Mouse (Mus musculus): ENCODE results near the gene Sema4g.
"Not testable (repeated sequence)": the region's sequence is repeated elsewhere in the genome, so short reads cannot be mapped to it uniquely, and the experiment has no call there.

Gene Sema4g

DNA sequence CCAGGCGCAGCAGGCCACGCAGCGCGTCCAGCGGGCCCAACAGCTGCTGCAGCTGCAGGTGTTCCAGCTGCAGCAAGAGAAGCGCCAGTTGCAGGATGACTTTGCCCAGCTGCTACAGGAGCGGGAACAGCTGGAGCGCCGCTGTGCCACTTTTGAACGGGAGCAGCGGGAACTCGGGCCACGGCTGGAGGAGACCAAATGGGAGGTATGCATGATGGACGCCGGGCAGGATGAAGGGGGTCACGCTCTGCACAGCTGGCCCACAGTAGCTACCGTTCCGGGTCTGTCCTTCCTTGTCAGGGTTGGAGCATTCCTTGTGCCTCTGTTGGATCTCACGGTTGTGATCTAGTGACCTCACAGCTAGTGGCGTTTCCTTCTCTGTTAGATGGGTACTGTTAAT is 35.9 kb downstream of the Sema4g start:
- DNase-seq (ENCODE audit: low read depth, low spot score), result no peak

DNA sequence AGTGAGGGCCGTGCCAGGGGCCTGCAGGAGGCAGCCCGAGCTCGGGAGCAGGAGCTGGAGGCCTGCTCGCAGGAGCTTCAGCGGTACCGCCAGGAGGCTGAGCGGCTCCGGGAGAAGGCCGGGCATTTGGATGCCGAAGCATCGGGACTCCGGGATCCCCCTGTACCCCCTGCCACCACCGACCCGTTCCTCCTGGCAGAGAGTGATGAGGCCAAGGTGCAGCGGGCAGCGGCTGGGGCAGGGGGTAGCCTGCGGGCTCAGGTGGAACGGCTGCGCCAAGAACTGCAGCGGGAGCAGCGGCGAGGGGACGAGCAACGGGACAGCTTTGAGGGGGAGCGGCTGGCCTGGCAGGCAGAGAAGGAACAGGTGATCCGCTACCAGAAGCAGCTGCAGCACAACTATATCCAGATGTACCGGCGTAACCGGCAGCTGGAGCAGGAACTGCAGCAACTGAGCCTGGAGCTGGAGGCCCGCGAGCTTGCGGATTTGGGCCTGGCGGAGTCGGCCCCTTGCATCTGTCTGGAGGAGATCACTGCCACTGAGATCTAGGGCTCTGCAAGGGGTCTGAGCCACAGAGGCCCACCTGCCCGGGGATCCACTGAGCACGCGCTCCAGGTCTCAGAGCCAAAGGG is 37.2 kb downstream of the Sema4g start:
- no peak for DNase-seq (ENCODE audit: low read depth, low spot score)

DNA sequence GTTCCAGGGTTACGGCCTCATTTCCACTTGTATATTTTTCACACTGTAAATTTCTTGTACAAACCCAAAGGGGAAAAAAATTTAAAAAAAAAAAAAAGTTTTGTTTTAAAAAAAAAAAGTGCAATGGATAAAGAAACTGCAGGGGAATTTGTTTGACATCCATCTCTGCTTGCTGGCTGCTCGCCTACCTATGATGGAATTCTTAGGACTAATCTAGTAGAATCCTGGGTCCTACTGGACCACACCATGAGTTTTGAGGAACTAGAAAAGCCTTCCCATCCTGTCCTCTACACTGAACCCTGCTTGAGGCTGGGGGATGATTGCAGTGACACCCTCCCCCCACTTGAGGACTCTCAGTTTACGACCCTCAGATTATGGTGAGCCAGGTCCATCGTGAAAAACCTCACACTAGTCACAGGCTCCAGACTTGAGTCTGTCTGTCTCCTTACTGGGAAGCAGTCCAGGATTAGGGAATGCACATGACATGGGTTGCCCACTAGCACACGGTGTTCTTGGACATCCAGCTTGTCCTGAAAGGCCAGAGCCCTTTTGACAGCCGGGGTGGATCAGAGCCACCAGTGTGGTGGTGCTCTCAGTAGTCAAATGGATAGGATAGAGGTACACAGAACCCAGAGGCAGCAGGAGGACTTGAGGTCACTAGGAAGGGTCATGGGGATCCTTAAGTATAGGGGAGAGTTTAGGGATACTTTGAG is 38.2 kb downstream of the Sema4g start:
- DNase-seq (ENCODE audit: low read depth, low spot score), result peak; percentile 64

DNA sequence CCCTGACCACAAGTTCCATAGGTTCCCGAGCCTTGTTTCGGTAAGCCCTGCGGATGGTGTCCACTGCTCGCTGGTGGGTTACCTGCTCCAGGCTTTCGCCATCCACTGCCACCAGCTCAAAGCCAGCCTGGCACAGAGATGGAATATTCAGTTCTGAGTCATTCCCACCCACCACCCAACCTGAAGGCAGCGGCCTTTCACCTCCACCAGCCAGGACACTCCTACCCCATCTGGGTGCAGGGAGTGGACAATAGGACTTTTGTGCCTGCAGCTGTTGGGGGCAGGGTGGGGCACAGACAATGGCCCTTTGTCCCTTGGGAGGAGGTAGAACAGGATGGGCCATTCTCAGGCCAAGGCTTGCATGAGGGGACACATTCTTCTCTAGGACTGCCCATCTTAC is 38.9 kb downstream of the Sema4g start:
- DNase-seq (ENCODE audit: low read depth, low spot score), result peak; percentile 52

DNA sequence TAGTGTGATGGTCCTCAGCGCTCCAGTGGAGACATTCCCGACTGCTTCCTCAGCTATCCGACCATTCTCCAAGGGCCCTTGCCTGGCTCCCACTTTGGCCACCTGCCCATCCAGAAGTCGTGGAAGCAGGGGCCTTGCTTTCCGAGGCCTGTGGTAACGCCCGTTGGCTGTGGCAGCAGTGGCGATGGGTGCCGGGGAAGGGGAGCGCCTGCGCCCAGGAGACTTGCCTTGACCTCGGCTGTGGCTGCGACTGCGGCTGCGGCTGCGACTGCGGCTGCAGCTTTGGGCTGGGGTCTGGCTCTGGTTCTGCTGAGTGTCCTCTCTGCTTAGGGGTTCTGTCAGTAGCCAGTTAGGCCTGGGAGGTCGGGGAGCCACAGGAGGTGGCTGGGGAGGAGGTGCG is 39.8 kb downstream of the Sema4g start:
- no peak for DNase-seq (ENCODE audit: low read depth, low spot score)

DNA sequence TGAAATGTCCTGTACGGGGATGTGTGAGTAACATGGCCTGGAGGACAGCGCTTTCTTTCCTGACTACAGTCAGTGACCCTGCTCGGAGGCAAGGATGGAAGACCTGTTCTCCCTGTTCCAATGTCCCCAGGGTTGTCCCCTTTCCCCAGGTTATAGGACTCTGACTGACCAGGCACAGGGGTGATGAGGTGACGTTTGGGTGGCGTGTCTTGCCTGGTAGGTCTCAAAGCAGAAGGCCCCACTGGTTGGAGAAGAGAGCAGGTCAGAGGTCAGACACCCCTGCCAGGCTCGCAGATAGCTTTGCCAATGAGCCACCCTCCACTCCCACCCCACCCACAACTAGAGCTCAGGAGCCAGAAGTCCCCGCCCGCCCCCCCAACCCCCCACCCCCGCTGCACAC is 40.7 kb downstream of the Sema4g start:
- no peak for DNase-seq (ENCODE audit: low read depth, low spot score)

DNA sequence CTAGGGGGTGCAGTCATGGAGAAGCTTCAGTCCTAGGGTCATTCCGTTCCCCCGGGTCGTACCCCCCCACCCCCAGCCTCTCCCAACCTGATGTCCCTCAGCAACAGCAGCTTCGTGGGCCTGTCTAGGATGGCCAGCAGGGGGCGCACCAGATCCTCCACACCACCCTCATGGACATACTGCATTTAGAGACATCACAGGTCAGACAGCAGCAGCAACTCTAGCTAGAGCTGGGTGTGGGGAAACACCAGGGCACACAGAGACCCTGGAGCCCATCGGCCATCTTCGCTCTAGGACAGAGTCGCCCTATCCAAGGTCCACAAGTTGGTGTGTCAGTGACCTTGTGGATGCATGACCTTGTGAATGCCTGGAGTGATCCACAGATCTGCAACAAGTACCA is 41.2 kb downstream of the Sema4g start:
- DNase-seq (ENCODE audit: low read depth, low spot score), result peak; percentile 80

DNA sequence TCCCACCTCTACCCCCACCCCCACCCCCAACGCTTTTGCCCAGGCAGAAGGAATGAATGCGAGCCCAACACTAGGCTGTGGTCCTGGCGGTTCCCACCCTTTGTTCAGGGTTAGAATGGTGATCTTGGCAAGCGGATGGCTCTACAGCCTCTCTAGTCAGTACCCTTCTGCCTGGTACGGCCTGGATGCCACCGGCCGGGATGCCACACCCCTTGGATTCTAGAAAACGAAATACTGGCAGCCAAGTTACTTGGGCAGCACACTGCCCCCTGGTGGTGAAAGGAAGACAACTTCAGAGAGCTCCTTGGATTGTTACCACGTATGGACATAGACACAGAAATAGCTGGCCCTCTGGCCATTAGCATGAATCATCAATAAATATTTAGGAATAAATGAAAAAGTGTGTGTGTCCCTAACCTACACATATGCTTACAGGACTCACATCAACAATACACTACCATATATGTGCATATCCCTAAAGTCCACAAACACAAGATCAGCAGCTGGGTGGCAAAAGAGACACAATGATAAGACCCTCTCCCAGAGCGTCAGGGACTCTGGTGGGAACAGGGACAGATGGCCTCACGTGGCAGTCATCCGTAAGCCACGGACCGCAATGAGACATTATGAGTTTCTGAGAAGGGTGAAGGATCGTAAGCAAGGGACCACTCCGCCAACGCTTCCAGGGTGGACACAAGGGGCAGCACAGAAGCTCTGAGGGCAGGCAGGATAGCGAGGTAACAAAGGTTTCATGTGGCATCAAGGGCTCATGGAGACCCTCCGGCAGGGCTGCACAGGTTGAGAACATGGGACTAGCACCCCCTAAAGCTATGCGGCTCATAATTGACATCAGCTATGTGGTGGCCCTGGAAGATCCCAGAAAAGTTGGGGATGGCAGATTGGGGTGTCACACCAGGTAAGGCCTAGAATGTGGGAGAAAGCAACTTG is 42.1 kb downstream of the Sema4g start:
- DNase-seq (ENCODE audit: low read depth, low spot score), result peak; percentile 98

DNA sequence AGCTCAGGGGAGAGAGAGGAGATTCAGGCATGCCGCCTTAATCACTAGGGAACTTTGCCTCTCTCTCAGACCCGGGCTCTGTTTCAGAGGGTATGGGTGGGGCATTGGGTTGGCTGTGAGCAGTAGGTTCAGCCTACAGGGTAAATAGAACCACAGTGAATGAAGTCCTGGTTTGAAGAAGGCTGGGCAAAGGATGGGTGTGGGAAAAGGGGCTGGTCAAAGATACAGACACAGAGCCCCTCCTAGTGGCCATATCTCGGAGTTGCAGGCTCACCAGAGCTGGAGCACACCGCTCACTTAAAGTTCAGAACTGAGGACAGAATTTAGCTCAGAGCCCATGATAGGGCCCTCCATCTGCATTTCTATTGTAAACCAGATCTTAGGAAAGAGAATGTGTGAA is 42.9 kb downstream of the Sema4g start:
- DNase-seq (ENCODE audit: low read depth, low spot score), result peak; percentile 97

DNA sequence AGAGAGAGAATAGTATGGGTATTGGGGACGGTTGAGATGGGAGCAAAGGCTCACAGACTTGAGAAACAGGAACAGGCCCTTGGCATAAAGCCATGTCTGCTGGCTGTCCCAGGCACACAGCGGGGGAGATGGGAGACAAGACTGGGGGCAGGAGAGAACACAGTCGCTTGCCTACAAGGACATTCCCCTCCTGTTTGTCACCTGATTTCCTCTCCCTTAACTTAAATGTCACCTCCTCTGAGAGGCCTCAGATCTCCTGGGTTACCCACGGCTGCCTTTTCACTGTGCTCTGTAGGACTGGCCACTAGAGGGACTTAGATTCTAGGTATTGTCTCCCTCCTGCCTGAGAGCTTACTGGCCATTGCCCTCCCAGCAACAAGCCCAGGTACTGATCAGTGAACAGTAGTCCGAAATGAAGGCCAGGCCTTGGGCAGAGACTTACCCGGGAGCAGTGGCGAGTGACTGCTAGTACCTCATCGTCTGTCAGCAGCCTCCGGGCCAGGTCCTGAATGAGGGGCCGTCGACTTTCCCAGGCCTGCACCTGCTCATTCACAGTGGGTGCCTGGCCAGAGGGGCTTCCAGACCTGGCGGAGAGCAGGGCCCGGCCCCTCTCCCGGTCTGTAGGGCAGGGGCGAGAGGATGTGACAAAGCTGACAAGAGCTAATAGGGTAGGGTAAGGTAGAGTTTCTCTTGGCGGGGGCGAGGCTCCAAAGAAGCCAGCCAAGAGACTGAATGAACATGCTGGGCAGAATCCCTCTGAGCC is 43.9 kb downstream of the Sema4g start:
- DNase-seq (ENCODE audit: low read depth, low spot score), result peak; percentile 69

DNA sequence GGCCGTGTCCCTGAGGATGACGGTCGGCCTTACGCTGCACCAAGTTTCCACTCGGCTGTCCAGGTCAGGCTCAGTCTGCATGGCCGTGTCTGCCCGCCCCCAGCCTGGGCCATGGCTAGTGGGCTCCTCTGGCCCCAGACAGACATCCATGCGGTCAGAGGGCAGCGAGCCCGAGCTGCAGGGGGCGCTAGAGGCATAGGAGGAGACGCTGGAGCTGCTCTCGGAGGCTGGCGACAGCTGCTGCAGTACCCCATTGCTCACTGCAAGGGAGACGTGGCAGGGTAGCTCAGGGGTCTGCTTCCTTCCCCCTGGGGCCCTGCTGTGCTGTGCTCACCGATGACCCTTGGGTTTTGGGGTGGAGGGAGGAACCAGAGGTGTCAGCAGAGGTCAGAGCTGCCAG is 48.0 kb downstream of the Sema4g start:
- peak; percentile 41 for DNase-seq (ENCODE audit: low read depth, low spot score)

DNA sequence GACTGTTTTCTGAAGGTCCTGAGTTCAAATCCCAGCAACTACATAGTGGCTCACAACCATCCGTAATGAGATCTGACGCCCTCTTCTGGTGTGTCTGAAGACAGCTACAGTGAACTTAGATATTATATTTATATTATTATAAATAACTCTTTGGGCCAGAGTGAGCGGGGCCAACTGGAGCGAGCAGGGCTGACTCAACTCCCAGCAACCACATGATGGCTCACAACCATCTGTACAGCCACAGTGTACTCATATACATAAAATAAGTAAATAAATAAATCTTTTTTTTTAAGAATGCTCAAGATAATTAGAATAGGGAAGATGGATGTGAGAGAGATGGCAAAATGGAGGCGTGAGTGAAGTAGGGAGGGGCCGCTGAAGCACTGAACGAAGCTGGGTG is 49.3 kb downstream of the Sema4g start:
- DNase-seq (ENCODE audit: low read depth, low spot score), result not testable (repeated sequence)

DNA sequence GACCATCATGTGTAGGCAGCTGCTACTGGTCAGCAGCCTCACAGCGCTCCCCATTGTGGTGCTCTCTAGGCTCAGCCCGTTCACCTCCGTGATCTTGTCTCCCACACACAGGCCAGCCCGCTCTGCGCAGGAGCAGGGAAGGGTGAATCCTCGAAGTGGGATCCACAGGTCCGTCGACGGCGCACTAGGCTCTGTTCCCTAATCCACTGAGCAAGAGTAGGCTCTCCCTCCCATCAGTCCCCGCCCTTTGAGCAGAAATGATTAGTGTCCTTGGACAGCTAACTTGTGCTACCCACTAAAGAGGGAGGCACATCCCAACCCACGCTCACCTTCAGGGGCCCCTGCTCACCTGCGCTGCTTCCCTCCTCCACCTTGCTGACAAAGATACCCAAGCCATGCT is 51.3 kb downstream of the Sema4g start:
- no peak for DNase-seq (ENCODE audit: low read depth, low spot score)

DNA sequence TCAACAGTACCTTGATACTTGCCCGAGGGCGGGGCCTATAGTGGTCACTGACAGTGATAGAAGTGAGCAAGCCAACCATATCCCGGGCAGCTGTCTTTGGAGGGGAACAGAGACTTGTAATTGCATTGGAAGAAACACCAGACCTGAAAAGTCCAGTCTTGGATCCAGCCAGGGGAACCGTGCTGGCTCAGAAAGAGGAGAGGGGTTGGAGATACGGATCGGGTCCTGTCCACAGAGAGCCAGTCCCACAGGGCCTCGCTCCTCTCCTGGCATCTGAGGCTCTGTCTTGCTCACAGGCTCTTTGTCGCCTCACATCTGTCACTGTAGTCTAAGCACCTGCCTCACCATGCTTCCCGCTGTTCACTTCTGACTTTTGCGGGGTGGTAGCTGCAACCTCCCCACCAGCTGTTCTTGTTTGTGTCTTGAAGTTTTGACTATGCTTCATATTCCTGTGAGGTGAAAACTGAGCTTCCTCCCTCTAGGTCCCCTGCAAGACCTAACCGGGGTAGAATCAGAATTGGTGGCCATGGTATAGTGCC is 55.6 kb downstream of the Sema4g start:
- DNase-seq (ENCODE audit: low read depth, low spot score), result no peak

DNA sequence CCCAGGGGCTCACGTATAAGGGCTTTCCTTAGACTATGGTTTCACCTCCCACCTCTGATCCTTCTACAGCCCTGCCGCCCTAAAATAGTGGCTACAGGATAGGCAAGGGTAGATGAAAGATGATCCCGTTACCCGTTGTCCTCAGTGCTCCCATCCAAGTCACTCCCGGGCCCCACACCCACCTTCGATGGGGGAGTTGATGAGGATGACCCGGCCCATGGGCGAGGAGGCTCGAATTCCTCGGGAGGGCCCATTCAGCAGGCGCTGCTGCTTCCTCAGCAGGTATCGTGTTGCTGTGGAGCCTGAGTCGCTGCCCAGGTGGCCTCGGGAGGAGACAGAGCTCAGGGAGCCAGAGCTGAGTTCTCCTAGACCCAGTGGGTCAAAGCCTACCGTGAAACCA is 56.3 kb downstream of the Sema4g start:
- no peak for DNase-seq (ENCODE audit: low read depth, low spot score)

DNA sequence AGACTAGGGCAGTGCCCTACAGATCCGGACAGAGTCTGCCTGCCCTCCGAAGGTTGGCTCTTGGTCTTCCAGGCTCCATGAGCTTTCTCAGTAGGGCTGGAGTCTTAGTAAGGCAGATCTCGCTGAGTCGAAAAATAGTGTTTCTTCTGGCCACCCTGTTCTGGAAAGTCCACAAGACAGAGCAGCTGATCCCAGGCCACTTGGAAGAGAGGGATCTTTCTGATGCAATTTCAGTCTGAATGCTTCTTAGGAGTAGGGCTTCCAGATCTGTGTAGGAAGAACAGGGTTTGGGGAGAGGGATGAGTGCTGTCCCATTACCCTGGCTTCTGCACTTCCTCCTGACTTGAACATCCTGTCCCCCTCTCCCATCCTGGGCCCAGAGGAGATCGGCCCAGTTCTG is 56.8 kb downstream of the Sema4g start, which contains the start of gene Pdzd7:
TSS of gene Pdzd7 (minus strand) at position 67 of the 400 bp plus-strand sequence.
- DNase-seq (ENCODE audit: low read depth, low spot score), result no peak

DNA sequence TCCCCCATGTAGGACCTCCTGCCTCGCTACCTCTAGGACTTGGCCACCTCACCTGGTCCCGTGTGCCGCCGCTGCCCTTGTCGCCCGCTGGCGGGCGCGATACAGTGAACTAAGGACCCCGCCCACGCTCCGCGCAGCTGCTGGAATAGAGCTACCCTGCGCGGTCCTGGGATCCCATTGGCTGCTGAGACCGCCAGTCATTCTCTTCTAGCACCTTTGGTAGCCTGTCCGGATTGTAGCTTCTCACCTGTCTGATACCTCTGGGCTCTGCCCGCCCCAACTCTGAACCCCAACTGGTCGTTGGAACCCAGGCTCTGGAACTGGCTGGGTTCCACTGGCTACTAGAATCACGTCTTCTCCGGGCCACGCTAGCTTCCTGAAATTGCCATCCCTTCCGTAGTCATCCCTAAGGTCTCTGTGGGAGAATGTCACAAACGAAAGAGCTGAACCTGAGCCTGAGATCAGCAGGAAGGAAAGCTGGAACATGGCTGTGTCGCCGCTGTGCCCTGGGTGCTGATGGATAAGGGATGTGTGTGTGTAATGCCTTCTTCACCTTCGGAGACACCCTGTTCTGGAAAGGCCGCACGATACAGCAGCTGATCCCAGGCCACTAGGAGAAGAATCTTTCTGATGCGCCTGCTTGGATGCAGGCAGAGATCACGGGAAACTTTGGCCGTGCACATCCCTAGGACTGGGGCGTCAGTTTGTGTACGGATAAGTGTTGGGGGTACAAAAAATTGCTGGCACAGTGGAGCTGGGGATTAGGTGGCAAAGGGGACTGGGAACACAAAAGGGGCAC is 57.8 kb downstream of the Sema4g start:
- peak; percentile 87 for DNase-seq (ENCODE audit: low read depth, low spot score)

DNA sequence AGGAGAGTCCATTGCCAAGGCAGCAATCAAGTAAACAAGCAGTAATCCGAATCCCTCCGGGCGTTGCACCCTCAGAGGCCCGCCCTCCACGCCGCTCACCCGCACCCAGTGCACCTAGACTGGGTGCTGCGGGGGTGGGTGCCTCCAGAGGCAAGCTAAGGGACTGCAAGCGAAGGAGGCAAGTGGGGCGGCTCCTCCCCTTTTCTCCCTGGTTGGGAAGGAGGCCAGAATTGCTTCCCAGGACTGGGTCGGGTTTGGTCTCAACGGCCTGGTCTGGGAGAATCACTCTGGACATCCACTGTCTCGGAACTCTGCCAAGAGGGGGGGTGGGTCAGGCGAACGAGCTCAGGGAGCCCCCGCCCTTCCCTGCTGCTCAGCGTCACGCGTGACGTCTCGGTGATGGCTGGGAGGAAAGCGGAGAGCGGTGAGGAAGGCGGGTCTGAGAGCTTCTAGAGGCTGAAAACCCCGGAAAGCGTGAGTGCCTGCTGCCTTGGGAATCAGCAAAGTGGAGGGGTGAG is 58.6 kb downstream of the Sema4g start, which contains the start of gene Sfxn3:
TSS of gene Sfxn3 (plus strand) at position 87 of the 518 bp plus-strand sequence.
- peak; percentile 99 for DNase-seq (ENCODE audit: low read depth, low spot score)

DNA sequence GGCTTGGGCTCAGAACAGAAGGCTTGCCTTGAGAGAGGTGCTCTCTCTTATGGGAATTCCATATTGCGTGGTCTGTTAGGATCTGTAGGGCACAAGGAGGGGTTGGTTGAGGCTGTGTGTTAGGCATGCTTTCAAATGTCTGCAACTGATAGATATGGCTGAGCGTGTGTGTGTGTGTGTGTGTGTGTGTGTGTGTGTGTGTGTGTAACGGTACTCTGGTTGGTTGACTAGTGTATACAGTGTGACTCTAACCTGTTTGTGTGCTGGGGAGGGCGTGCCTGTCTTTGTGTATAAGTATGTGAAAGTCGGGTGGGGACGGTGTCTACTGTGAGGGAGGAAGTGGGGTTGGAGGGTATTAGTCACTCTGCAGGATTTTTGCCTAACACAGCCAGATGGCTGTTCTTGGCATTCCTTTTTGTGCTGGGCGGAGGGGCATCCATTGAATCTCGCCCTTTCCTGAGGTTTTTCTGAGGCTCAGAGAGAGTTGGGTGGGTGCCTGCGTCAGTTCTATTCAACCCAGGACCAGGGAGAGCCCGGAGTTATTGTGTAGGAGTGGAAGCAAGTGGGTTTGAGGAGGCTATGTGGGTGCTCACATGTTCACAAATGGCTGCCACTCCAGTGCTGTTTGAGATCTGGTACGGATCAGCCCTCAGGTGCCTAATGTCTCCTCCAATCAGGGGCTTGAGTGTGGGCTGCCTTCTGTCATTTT is 59.2 kb downstream of the Sema4g start:
- DNase-seq (ENCODE audit: low read depth, low spot score), result peak; percentile 97

Measured in 3T3-L1 (cell line).